Mouse (Mus musculus): ENCODE results near the gene Cxcr6. TPM values are rescaled to one million over a fixed set of nuclear protein-coding genes. Genes with fewer than 3 reads are reported as not detected.

The Cxcr6 gene
- polyA plus RNA-seq, 1 experiment from 2014 or later: not detected

- Histone ChIP-seq H3K4me2 (no peak overlapping the region), H3K27me3 (replicated peaks) (no peaks in the 10 kb centered on the region), H3K4me3 (replicated peaks) (no peak overlapping the region), H3K4me1 (no peaks in the 10 kb centered on the region), H3K9ac (replicated peaks) (no peak overlapping the region), H3K36me3 (peaks cover 36% of the 10 kb centered on the region), H3K9me3 (replicated peaks) (no peaks in the 10 kb centered on the region), H3K27ac (replicated peaks) (no peak overlapping the region)
- 71% methylated on average over 3 of the region's 3 CpGs for WGBS
- 0 out of 2 replicates have a peak, but pooled peaks have one; percentile 41 for ATAC-seq (ENCODE audit: low FRiP score)
These were observed 10.1 kb upstream of the Cxcr6 start for GRCm38 (mm10) chr9:123796174-123796573.

GRCm38 (mm10) chr9:123801527-123801926, 4.7 kb upstream of the Cxcr6 start:
- Histone ChIP-seq H3K36me3 (peaks cover 14% of the 10 kb centered on the region), H3K4me3 (replicated peaks) (no peak overlapping the region), H3K4me2 (no peak overlapping the region), H3K9ac (replicated peaks) (no peak overlapping the region), H3K27me3 (replicated peaks) (no peaks in the 10 kb centered on the region), H3K27ac (replicated peaks) (no peak overlapping the region), H3K9me3 (replicated peaks) (no peaks in the 10 kb centered on the region), H3K4me1 (no peaks in the 10 kb centered on the region)
- ATAC-seq (ENCODE audit: low FRiP score): no peak
- 100% methylated on average over 1 of the region's 1 CpGs for WGBS

DNA sequence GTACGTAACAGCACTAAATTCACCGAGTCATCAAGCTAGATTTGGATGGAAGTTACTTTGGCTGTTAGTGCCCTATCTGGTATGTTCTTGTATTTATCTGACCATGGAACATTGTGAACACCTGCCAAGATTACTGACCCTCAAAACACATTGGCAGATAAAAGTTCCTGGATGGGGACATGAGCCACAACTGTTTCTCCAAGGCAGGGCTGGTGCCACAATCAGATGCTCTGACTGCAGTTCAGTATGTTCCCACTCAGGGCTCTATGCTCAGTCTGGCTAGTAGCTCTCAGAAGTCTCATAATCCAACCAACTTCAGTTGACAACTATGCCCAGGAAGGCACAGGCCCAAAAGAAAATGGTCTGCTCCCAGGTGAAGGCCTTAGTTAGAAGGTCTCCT, 3.9 kb upstream of the Cxcr6 start:
- no peak for ATAC-seq (ENCODE audit: low FRiP score)
- WGBS: 99% methylated on average over 2 of the region's 2 CpGs

GRCm38 (mm10) chr9:123802896-123803295, 3.4 kb upstream of the Cxcr6 start:
- Histone ChIP-seq H3K9me3 (replicated peaks) (no peaks in the 10 kb centered on the region), H3K4me2 (no peak overlapping the region), H3K27ac (replicated peaks) (no peak overlapping the region), H3K9ac (replicated peaks) (no peak overlapping the region), H3K4me3 (replicated peaks) (no peak overlapping the region), H3K36me3 (peaks cover 11% of the 10 kb centered on the region), H3K4me1 (no peaks in the 10 kb centered on the region), H3K27me3 (replicated peaks) (no peaks in the 10 kb centered on the region)
- no peak for ATAC-seq (ENCODE audit: low FRiP score)

More for the DNA sequence above, 3.9 kb upstream of the Cxcr6 start:
- Histone ChIP-seq H3K4me3 (replicated peaks) (no peak overlapping the region), H3K36me3 (peaks cover 14% of the 10 kb centered on the region), H3K27me3 (replicated peaks) (no peaks in the 10 kb centered on the region), H3K27ac (replicated peaks) (no peak overlapping the region), H3K4me2 (no peak overlapping the region), H3K4me1 (no peaks in the 10 kb centered on the region), H3K9me3 (replicated peaks) (no peaks in the 10 kb centered on the region), H3K9ac (replicated peaks) (no peak overlapping the region)

GRCm38 (mm10) chr9:123805241-123805640, 1.0 kb upstream of the Cxcr6 start:
- no peak overlapping the region for H3K4me2 ChIP-seq
- H3K36me3 ChIP-seq: peaks cover 7% of the 10 kb centered on the region
- H3K9me3 ChIP-seq (replicated peaks): no peaks in the 10 kb centered on the region
- H3K27ac ChIP-seq (replicated peaks): no peak overlapping the region
- no peaks in the 10 kb centered on the region for H3K4me1 ChIP-seq
- no peak overlapping the region for H3K9ac ChIP-seq (replicated peaks)
- no peak for ATAC-seq (ENCODE audit: low FRiP score)
- no peaks in the 10 kb centered on the region for H3K27me3 ChIP-seq (replicated peaks)
- H3K4me3 ChIP-seq (replicated peaks): no peak overlapping the region
- WGBS: 92% methylated on average over 2 of the region's 2 CpGs

GRCm38 (mm10) chr9:123808583-123808982, 2.3 kb downstream of the Cxcr6 start:
- ATAC-seq (ENCODE audit: low FRiP score): no peak
- Histone ChIP-seq H3K27me3 (replicated peaks) (no peaks in the 10 kb centered on the region), H3K9ac (replicated peaks) (no peak overlapping the region)

DNA sequence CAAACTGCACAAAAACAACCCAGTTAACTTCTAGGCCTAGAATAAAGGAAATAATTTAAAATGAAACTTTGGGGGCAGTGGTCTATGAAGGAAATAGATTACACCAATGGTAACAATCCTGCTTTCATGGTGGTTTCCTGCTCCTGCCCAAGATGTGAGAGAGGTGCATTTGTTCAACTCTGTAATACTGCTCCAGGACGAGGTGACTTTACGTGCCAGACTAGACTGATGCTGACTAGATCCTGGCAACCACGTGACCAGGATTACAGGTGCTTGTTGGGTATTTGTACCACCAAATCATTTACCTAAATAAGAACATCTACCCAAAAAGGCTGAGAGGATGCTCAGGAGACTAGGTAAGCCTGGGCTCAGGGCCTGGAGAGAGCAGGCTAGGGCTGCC, 5.6 kb downstream of the Cxcr6 start:
- H3K9ac ChIP-seq (replicated peaks): no peak overlapping the region
- WGBS: 89% methylated on average over 3 of the region's 3 CpGs

More at GRCm38 (mm10) chr9:123808583-123808982, 2.3 kb downstream of the Cxcr6 start:
- H3K4me3 ChIP-seq (replicated peaks): no peak overlapping the region
- no peak overlapping the region for H3K4me2 ChIP-seq
- no peak overlapping the region for H3K27ac ChIP-seq (replicated peaks)
- WGBS: 78% methylated on average over 7 of the region's 7 CpGs
- H3K9me3 ChIP-seq (replicated peaks): no peaks in the 10 kb centered on the region
- no peaks in the 10 kb centered on the region for H3K4me1 ChIP-seq
- H3K36me3 ChIP-seq: peaks cover 16% of the 10 kb centered on the region

DNA sequence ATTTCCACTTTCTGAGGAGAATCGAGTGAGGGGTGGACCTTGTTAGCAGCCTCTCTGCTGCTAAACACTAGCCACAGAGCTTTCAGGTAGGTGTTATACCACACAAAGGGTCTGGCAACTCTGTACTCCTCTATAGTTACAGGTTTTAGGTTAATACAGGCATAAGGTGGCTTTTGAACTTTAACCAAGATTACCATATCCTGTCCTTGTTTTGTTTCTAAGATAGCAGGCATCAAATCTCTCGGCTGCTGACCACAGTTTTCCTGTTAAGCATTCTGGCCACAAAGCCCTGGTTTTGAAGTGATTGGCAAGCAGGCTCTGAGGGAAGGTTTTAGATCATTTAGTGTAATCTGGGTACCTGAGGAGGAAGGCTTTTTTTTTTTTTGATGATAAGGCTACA, 8.1 kb downstream of the Cxcr6 start:
- Histone ChIP-seq H3K27ac (replicated peaks) (no peak overlapping the region), H3K9me3 (replicated peaks) (no peaks in the 10 kb centered on the region), H3K4me3 (replicated peaks) (no peak overlapping the region), H3K4me2 (no peak overlapping the region), H3K36me3 (peaks cover 39% of the 10 kb centered on the region), H3K27me3 (replicated peaks) (no peaks in the 10 kb centered on the region), H3K4me1 (no peaks in the 10 kb centered on the region), H3K9ac (replicated peaks) (no peak overlapping the region)
- ATAC-seq (ENCODE audit: low FRiP score): no peak
- 67% methylated on average over 2 of the region's 2 CpGs for WGBS

More for the DNA sequence above, 5.6 kb downstream of the Cxcr6 start:
- no peak overlapping the region for H3K4me2 ChIP-seq
- no peak overlapping the region for H3K4me3 ChIP-seq (replicated peaks)
- no peak for ATAC-seq (ENCODE audit: low FRiP score)
- H3K9me3 ChIP-seq (replicated peaks): no peaks in the 10 kb centered on the region
- peaks cover 27% of the 10 kb centered on the region for H3K36me3 ChIP-seq
- H3K4me1 ChIP-seq: no peaks in the 10 kb centered on the region
- H3K27me3 ChIP-seq (replicated peaks): no peaks in the 10 kb centered on the region
- no peak overlapping the region for H3K27ac ChIP-seq (replicated peaks)

DNA sequence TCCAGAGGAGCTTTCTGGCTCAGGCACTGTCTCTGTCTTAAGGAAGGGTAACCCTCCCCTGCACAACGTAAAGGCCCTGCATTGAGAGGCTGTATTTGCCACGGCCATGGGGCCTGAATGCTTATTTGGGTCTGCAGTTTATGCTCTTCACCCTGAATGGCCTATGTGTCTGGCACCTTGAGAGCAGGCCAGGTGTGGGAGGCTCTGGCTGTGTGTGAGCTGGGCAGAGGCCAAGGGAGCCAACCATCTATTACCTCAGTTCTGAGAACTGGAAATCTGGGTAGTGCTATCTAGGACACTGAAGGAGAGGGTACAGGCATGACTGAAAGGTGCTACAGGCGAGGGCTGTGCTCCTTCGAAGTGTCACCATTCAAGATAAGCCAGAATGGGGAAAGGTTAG, 8.5 kb downstream of the Cxcr6 start:
- Histone ChIP-seq H3K27ac (replicated peaks) (no peak overlapping the region), H3K4me1 (no peaks in the 10 kb centered on the region), H3K9me3 (replicated peaks) (no peaks in the 10 kb centered on the region), H3K4me3 (replicated peaks) (no peak overlapping the region), H3K4me2 (no peak overlapping the region), H3K36me3 (peaks cover 41% of the 10 kb centered on the region), H3K27me3 (replicated peaks) (no peaks in the 10 kb centered on the region), H3K9ac (replicated peaks) (no peak overlapping the region)
- ATAC-seq (ENCODE audit: low FRiP score): no peak
- 86% methylated on average over 4 of the region's 4 CpGs for WGBS

GRCm38 (mm10) chr9:123815444-123815843, 9.2 kb downstream of the Cxcr6 start:
- no peak overlapping the region for H3K9ac ChIP-seq (replicated peaks)
- no peak for ATAC-seq (ENCODE audit: low FRiP score)
- H3K9me3 ChIP-seq (replicated peaks): no peaks in the 10 kb centered on the region
- H3K4me1 ChIP-seq: no peaks in the 10 kb centered on the region
- H3K27ac ChIP-seq (replicated peaks): no peak overlapping the region
- 92% methylated on average over 3 of the region's 3 CpGs for WGBS
- peaks cover 40% of the 10 kb centered on the region for H3K36me3 ChIP-seq
- H3K4me3 ChIP-seq (replicated peaks): no peak overlapping the region
- H3K4me2 ChIP-seq: no peak overlapping the region
- H3K27me3 ChIP-seq (replicated peaks): no peaks in the 10 kb centered on the region

DNA sequence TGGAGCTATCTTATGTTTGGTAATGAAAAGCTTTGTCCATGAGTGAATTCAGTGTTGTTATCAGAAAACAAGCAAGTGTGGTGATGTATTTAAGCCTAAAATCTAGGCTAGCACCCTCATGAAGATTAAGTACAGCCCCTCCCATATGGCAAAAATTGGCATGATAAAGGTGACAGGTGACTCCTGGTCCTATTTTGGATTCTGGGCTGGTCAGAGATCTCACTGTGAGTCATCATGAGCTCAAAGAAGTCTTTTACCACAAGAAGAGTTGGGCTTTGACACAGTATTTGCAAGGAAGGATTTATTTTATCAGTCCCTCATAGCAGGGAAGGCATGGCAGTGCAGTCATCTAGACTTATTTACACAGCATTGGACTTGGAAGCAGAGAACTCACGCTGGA, 9.7 kb downstream of the Cxcr6 start:
- 92% methylated on average over 1 of the region's 1 CpGs for WGBS
- H3K4me1 ChIP-seq: no peaks in the 10 kb centered on the region
- no peak for ATAC-seq (ENCODE audit: low FRiP score)
- no peaks in the 10 kb centered on the region for H3K9me3 ChIP-seq (replicated peaks)
- H3K9ac ChIP-seq (replicated peaks): no peak overlapping the region
- peaks cover 41% of the 10 kb centered on the region for H3K36me3 ChIP-seq
- no peak overlapping the region for H3K4me3 ChIP-seq (replicated peaks)
- H3K27me3 ChIP-seq (replicated peaks): no peaks in the 10 kb centered on the region
- H3K27ac ChIP-seq (replicated peaks): no peak overlapping the region
- no peak overlapping the region for H3K4me2 ChIP-seq

GRCm38 (mm10) chr9:123818601-123819000, 12.3 kb downstream of the Cxcr6 start:
- Histone ChIP-seq H3K9me3 (replicated peaks) (no peaks in the 10 kb centered on the region), H3K4me2 (no peak overlapping the region), H3K36me3 (peaks cover 50% of the 10 kb centered on the region), H3K4me3 (replicated peaks) (no peak overlapping the region), H3K27me3 (replicated peaks) (no peaks in the 10 kb centered on the region), H3K4me1 (no peaks in the 10 kb centered on the region), H3K27ac (replicated peaks) (no peak overlapping the region), H3K9ac (replicated peaks) (no peak overlapping the region)
- WGBS: 92% methylated on average over 2 of the region's 2 CpGs
- no peak for ATAC-seq (ENCODE audit: low FRiP score)

DNA sequence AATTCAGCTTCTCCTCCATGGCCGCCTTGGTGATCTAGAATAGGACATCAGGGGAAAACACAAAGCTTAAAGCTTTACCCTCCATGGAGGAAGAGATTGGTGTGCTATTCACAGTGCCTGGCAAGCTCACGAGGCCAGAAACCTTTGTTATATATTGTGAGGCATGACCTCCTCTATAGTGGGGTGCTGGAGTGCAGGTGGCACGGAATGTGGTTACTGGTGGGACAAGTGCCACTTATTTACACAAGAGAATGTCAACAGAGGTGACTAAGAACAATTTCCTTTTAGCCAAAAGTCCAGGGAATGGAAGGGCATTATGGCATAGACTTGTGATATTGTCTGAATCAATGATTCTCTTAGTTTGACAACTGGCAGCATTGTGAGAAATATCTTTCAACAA, 20.4 kb downstream of the Cxcr6 start:
- ATAC-seq (ENCODE audit: low FRiP score): no peak
- H3K4me1 ChIP-seq: no peaks in the 10 kb centered on the region
- H3K27ac ChIP-seq (replicated peaks): no peak overlapping the region
- H3K9ac ChIP-seq (replicated peaks): no peak overlapping the region
- H3K4me3 ChIP-seq (replicated peaks): no peak overlapping the region
- H3K4me2 ChIP-seq: no peak overlapping the region
- no peaks in the 10 kb centered on the region for H3K9me3 ChIP-seq (replicated peaks)
- peaks cover 82% of the 10 kb centered on the region for H3K36me3 ChIP-seq
- 87% methylated on average over 3 of the region's 3 CpGs for WGBS
- H3K27me3 ChIP-seq (replicated peaks): no peaks in the 10 kb centered on the region
